Mouse (Mus musculus) heart, adult 9 months (tissue): ENCODE data around the gene Fuz.

Experiments used
- DNase-seq, 2 experiments: peaks; one replicate each; pipeline ENCODE4 v3.0.0; 2022; ENCODE audit warnings: low spot score in 2 of 2

Gene Fuz

GRCm38 (mm10) chr7:44928570-44928969, 32.7 kb downstream of the Fuz start:
- no peak for DNase-seq

- peak; percentile 100 for DNase-seq
Observed at GRCm38 (mm10) chr7:44929204-44930151, 33.6 kb downstream of the Fuz start, which contains the start of gene Ap2a1. Gene Ap2a1, minus strand, starts transcription at chr7:44929496.

GRCm38 (mm10) chr7:44938680-44939079, 42.8 kb downstream of the Fuz start:
- no peak for DNase-seq

- DNase-seq: no peak
Observed at GRCm38 (mm10) chr7:44942904-44943303, 47.0 kb downstream of the Fuz start, which contains the start of gene Tsks. Gene Tsks, plus strand, starts transcription at chr7:44943204.

- DNase-seq: no peak
Observed at GRCm38 (mm10) chr7:44949922-44950321, 54.0 kb downstream of the Fuz start.

GRCm38 (mm10) chr7:44951960-44952359, 56.1 kb downstream of the Fuz start:
- peak; percentile 77 to 82 for DNase-seq
